35 mouse cellular contexts compared by ENCODE assay signal in genomic region chr10:23901119-23901518, GRCm38 (mm10). TPM values are rescaled to one million over a fixed set of nuclear protein-coding genes. Genes with fewer than 3 reads are reported as not detected.
A peak's percentile ranks its signal among the peaks of the same experiment; 100 is the strongest.
DNase-seq lines count a peak whose midpoint lies in the region; ATAC-seq and TF ChIP-seq lines count a peak whose summit lies in the region.
"Had no signal": no experiment of that assay in that cellular context is flagged by ENCODE, and none has a peak within 500 bp of the region (broad histone marks: within the 10 kb centered on the region; RNA-seq: fewer than 3 reads in every experiment).

No protein-coding gene starts in this region.

- H3K9ac ChIP-seq in forebrain, embryonic 13.5 days, result no peak overlapping the region
- no peak overlapping the region for H3K9ac ChIP-seq in midbrain, embryonic 11.5 days (ENCODE audit: low read length)
- H3K9ac ChIP-seq in midbrain, postnatal 0 days (replicated peaks; ENCODE audit: low read length, poor library complexity, severe bottlenecking), result no peak overlapping the region
- H3K9ac ChIP-seq: embryonic facial prominence, embryonic 13.5 days; hindbrain, embryonic 13.5 days; limb, embryonic 12.5 days; neural tube, embryonic 15.5 days; stomach, embryonic 15.5 days had no signal

- H3K27me3 ChIP-seq in forebrain, embryonic 13.5 days, result no peaks in the 10 kb centered on the region
- H3K27me3 ChIP-seq in midbrain, embryonic 11.5 days (ENCODE audit: control insufficient read depth, insufficient read depth, low read length), result no peaks in the 10 kb centered on the region
- no peaks in the 10 kb centered on the region for H3K27me3 ChIP-seq in midbrain, postnatal 0 days (ENCODE audit: insufficient read depth, low read length)
- H3K27me3 ChIP-seq: embryonic facial prominence, embryonic 13.5 days; hindbrain, embryonic 13.5 days; limb, embryonic 12.5 days; neural tube, embryonic 15.5 days; stomach, embryonic 15.5 days had no signal

- ATAC-seq in forebrain, embryonic 13.5 days, result 0 out of 2 replicates have a peak, but pooled peaks have one; percentile 65
- ATAC-seq in midbrain, embryonic 11.5 days (ENCODE audit: low FRiP score), result peak; percentile 68
- no peak for ATAC-seq in midbrain, postnatal 0 days (ENCODE audit: low FRiP score)
- no peak for ATAC-seq in activated CD4-positive, CD25-positive, alpha-beta regulatory T cell, adult 4 months
- ATAC-seq: CD4-positive, CD25-positive, alpha-beta regulatory T cell, adult 4 months; intestine, embryonic 16.5 days had no signal

- no peak overlapping the region for H3K4me2 ChIP-seq in forebrain, embryonic 13.5 days
- H3K4me2 ChIP-seq in midbrain, embryonic 11.5 days, result no peak overlapping the region
- no peak overlapping the region for H3K4me2 ChIP-seq in midbrain, postnatal 0 days (ENCODE audit: low read depth, low read length, poor library complexity, severe bottlenecking)
- H3K4me2 ChIP-seq: embryonic facial prominence, embryonic 13.5 days; heart, embryonic 11.5 days; hindbrain, embryonic 13.5 days; limb, embryonic 12.5 days; liver, embryonic 11.5 days; neural tube, embryonic 15.5 days; stomach, embryonic 15.5 days had no signal

- no peak overlapping the region for H3K27ac ChIP-seq in forebrain, embryonic 13.5 days
- H3K27ac ChIP-seq in midbrain, embryonic 11.5 days (ENCODE audit: low read depth, low read length), result no peak overlapping the region
- no peak overlapping the region for H3K27ac ChIP-seq in midbrain, postnatal 0 days (ENCODE audit: low read depth, low read length)
- H3K27ac ChIP-seq: embryonic facial prominence, embryonic 13.5 days; hindbrain, embryonic 13.5 days; limb, embryonic 12.5 days; neural tube, embryonic 15.5 days; stomach, embryonic 15.5 days had no signal

- 0 out of 2 replicates have a peak, but pooled peaks cover 8% of the 10 kb centered on the region for H3K4me1 ChIP-seq in forebrain, embryonic 13.5 days
- no peaks in the 10 kb centered on the region for H3K4me1 ChIP-seq in midbrain, embryonic 11.5 days (ENCODE audit: control insufficient read depth, insufficient read depth, low read length)
- no peaks in the 10 kb centered on the region for H3K4me1 ChIP-seq in midbrain, postnatal 0 days (ENCODE audit: insufficient read depth, low read length)
- H3K4me1 ChIP-seq: embryonic facial prominence, embryonic 13.5 days; hindbrain, embryonic 13.5 days; limb, embryonic 12.5 days; neural tube, embryonic 15.5 days; stomach, embryonic 15.5 days had no signal

- H3K9me3 ChIP-seq in forebrain, embryonic 13.5 days (replicated peaks), result no peaks in the 10 kb centered on the region
- H3K9me3 ChIP-seq in midbrain, embryonic 11.5 days (ENCODE audit: control insufficient read depth, low read length), result no peaks in the 10 kb centered on the region
- no peaks in the 10 kb centered on the region for H3K9me3 ChIP-seq in midbrain, postnatal 0 days (ENCODE audit: low read length)
- H3K9me3 ChIP-seq: embryonic facial prominence, embryonic 13.5 days; hindbrain, embryonic 13.5 days; limb, embryonic 12.5 days; neural tube, embryonic 15.5 days; stomach, embryonic 15.5 days had no signal

- DNase-seq in brain, embryonic 18.5 days (ENCODE audit: low read depth, low spot score), result peak; percentile 10
- no peak for DNase-seq in midbrain, embryonic 11.5 days (ENCODE audit: low spot score, missing footprints)
- peak; percentile 3 for DNase-seq in midbrain, postnatal 0 days (ENCODE audit: low spot score)
- DNase-seq in retina, postnatal 1 day, result no peak
- no peak for DNase-seq in left cerebral cortex, postnatal 25 days (ENCODE audit: low spot score in 2 of 2)
- DNase-seq: adrenal gland, adult 2 months; adrenal gland, postnatal 36 days; cerebellum, adult 11 months; cerebellum, adult 9-10 months; gastrocnemius, postnatal 10 days; heart, postnatal 36 days; kidney, adult 9 months; kidney, postnatal 10 days; layer of hippocampus, adult 9-11 months; lung, postnatal 36 days; right cerebral cortex, postnatal 25 days; thymus, postnatal 14 days had no signal

- 17% methylated on average over 3 of the region's 3 CpGs for WGBS in forebrain, embryonic 13.5 days
- 21% methylated on average over 3 of the region's 3 CpGs for WGBS in midbrain, embryonic 11.5 days
- WGBS in midbrain, postnatal 0 days, result 23% methylated on average over 3 of the region's 3 CpGs

- no peaks in the 10 kb centered on the region for H3K36me3 ChIP-seq in forebrain, embryonic 13.5 days (ENCODE audit: poor library complexity, severe bottlenecking)
- H3K36me3 ChIP-seq in midbrain, embryonic 11.5 days (ENCODE audit: control insufficient read depth, insufficient read depth, low read length), result no peaks in the 10 kb centered on the region
- no peaks in the 10 kb centered on the region for H3K36me3 ChIP-seq in midbrain, postnatal 0 days (ENCODE audit: insufficient read depth, low read length)
- H3K36me3 ChIP-seq: embryonic facial prominence, embryonic 13.5 days; hindbrain, embryonic 13.5 days; limb, embryonic 12.5 days; neural tube, embryonic 15.5 days; stomach, embryonic 15.5 days had no signal

- no peak for TF ChIP-seq CTCF in midbrain, postnatal 0 days (IDR thresholded peaks at IDR 0.05)

- H3K4me3 ChIP-seq in forebrain, embryonic 13.5 days, result no peak overlapping the region
- no peak overlapping the region for H3K4me3 ChIP-seq in midbrain, embryonic 11.5 days (ENCODE audit: low read depth, low read length)
- no peak overlapping the region for H3K4me3 ChIP-seq in midbrain, postnatal 0 days (ENCODE audit: low read depth, low read length)
- H3K4me3 ChIP-seq: embryonic facial prominence, embryonic 13.5 days; hindbrain, embryonic 13.5 days; limb, embryonic 12.5 days; neural tube, embryonic 15.5 days; stomach, embryonic 15.5 days had no signal

- intact Hi-C loops in left cerebral cortex, postnatal 25 days (cut with DNase I), result no loop called here

RNA-seq across cellular contexts. Expression of gene Vnn1, which starts 6.6 kb away (rescaled TPM):
- polyA plus RNA-seq in forebrain, embryonic 13.5 days (2015; fragmentation: Nextera tagmentation; extraction: Ambion mirVana), result 0.14 TPM in 1 of 2 replicates, not detected in the other
- 2.6 and 2.9 TPM in 2 replicates for polyA plus RNA-seq in midbrain, embryonic 11.5 days (2014; fragmentation: Nextera tagmentation; extraction: Ambion mirVana)
- 0.28 TPM in 1 of 2 replicates, not detected in the other for total RNA-seq in midbrain, postnatal 0 days (2014; rRNA removed)
- polyA plus RNA-seq in midbrain, postnatal 0 days (2015; fragmentation: Nextera tagmentation; extraction: Ambion mirVana), result 0.67 and 0.83 TPM in 2 replicates
- polyA plus RNA-seq in activated CD4-positive, CD25-positive, alpha-beta regulatory T cell, adult 4 months (2017; shearing (Covaris generic)), result not detected
- total RNA-seq in left cerebral cortex, postnatal 25 days (2021), result under 1 TPM in 1 of 2 experiments, not detected in 1; 0.23 TPM
- total RNA-seq: granulocyte monocyte progenitor cell, adult 5-6 weeks; megakaryocyte, adult 5-6 weeks had no signal
- polyA plus RNA-seq: CD4-positive, CD25-positive, alpha-beta regulatory T cell, adult 4 months had no signal

RNA-seq across cellular contexts. Expression of gene Taar1, which starts 19.0 kb away (rescaled TPM):
- not detected in 2 replicates for polyA plus RNA-seq in forebrain, embryonic 13.5 days (2015; fragmentation: Nextera tagmentation; extraction: Ambion mirVana)
- polyA plus RNA-seq in midbrain, embryonic 11.5 days (2014; fragmentation: Nextera tagmentation; extraction: Ambion mirVana), result not detected in 2 replicates
- not detected in 2 replicates for total RNA-seq in midbrain, postnatal 0 days (2014; rRNA removed)
- not detected in 2 replicates for polyA plus RNA-seq in midbrain, postnatal 0 days (2015; fragmentation: Nextera tagmentation; extraction: Ambion mirVana)
- polyA plus RNA-seq in activated CD4-positive, CD25-positive, alpha-beta regulatory T cell, adult 4 months (2017; shearing (Covaris generic)), result not detected
- total RNA-seq in left cerebral cortex, postnatal 25 days (2021), result not detected
- total RNA-seq: adrenal gland, adult 2 months; adrenal gland, postnatal 36 days; gastrocnemius, postnatal 10 days; granulocyte monocyte progenitor cell, adult 5-6 weeks; heart, postnatal 36 days; left cerebral cortex, postnatal 10 days; megakaryocyte, adult 5-6 weeks had no signal
- polyA plus RNA-seq: adrenal gland, adult 2 months; CD4-positive, CD25-positive, alpha-beta regulatory T cell, adult 4 months; embryonic facial prominence, embryonic 13.5 days; heart, embryonic 11.5 days; heart, embryonic 16.5 days; hindbrain, embryonic 13.5 days; intestine, embryonic 16.5 days; limb, embryonic 12.5 days; liver, embryonic 11.5 days; liver, embryonic 16.5 days; lung, embryonic 16.5 days; neural tube, embryonic 15.5 days; stomach, embryonic 15.5 days; urinary bladder, adult 2 months had no signal

RNA-seq across cellular contexts. Expression of gene Taar2, which starts 37.3 kb away (rescaled TPM):
- polyA plus RNA-seq in forebrain, embryonic 13.5 days (2015; fragmentation: Nextera tagmentation; extraction: Ambion mirVana), result not detected in 2 replicates
- polyA plus RNA-seq in midbrain, embryonic 11.5 days (2014; fragmentation: Nextera tagmentation; extraction: Ambion mirVana), result not detected in 2 replicates
- not detected in 2 replicates for total RNA-seq in midbrain, postnatal 0 days (2014; rRNA removed)
- polyA plus RNA-seq in midbrain, postnatal 0 days (2015; fragmentation: Nextera tagmentation; extraction: Ambion mirVana), result not detected in 2 replicates
- polyA plus RNA-seq in activated CD4-positive, CD25-positive, alpha-beta regulatory T cell, adult 4 months (2017; shearing (Covaris generic)), result not detected
- not detected for total RNA-seq in left cerebral cortex, postnatal 25 days (2021)
- total RNA-seq: adrenal gland, adult 2 months; adrenal gland, postnatal 36 days; gastrocnemius, postnatal 10 days; granulocyte monocyte progenitor cell, adult 5-6 weeks; heart, postnatal 36 days; left cerebral cortex, postnatal 10 days; megakaryocyte, adult 5-6 weeks had no signal
- polyA plus RNA-seq: adrenal gland, adult 2 months; CD4-positive, CD25-positive, alpha-beta regulatory T cell, adult 4 months; heart, embryonic 11.5 days; heart, embryonic 16.5 days; hindbrain, embryonic 13.5 days; intestine, embryonic 16.5 days; limb, embryonic 12.5 days; liver, embryonic 11.5 days; liver, embryonic 16.5 days; lung, embryonic 16.5 days; neural tube, embryonic 15.5 days; stomach, embryonic 15.5 days; urinary bladder, adult 2 months had no signal

RNA-seq across cellular contexts. Expression of gene Taar3, which starts 48.2 kb away (rescaled TPM):
- not detected in 2 replicates for polyA plus RNA-seq in forebrain, embryonic 13.5 days (2015; fragmentation: Nextera tagmentation; extraction: Ambion mirVana)
- not detected in 2 replicates for polyA plus RNA-seq in midbrain, embryonic 11.5 days (2014; fragmentation: Nextera tagmentation; extraction: Ambion mirVana)
- not detected in 2 replicates for total RNA-seq in midbrain, postnatal 0 days (2014; rRNA removed)
- polyA plus RNA-seq in midbrain, postnatal 0 days (2015; fragmentation: Nextera tagmentation; extraction: Ambion mirVana), result not detected in 2 replicates
- polyA plus RNA-seq in activated CD4-positive, CD25-positive, alpha-beta regulatory T cell, adult 4 months (2017; shearing (Covaris generic)), result not detected
- not detected for total RNA-seq in left cerebral cortex, postnatal 25 days (2021)
- total RNA-seq: adrenal gland, adult 2 months; adrenal gland, postnatal 36 days; gastrocnemius, postnatal 10 days; granulocyte monocyte progenitor cell, adult 5-6 weeks; heart, postnatal 36 days; megakaryocyte, adult 5-6 weeks had no signal
- polyA plus RNA-seq: adrenal gland, adult 2 months; CD4-positive, CD25-positive, alpha-beta regulatory T cell, adult 4 months; embryonic facial prominence, embryonic 13.5 days; heart, embryonic 11.5 days; heart, embryonic 16.5 days; hindbrain, embryonic 13.5 days; intestine, embryonic 16.5 days; limb, embryonic 12.5 days; liver, embryonic 11.5 days; liver, embryonic 16.5 days; lung, embryonic 16.5 days; neural tube, embryonic 15.5 days; stomach, embryonic 15.5 days; urinary bladder, adult 2 months had no signal

RNA-seq across cellular contexts. Expression of gene Vnn3, which starts 49.9 kb away (rescaled TPM):
- not detected in 2 replicates for polyA plus RNA-seq in forebrain, embryonic 13.5 days (2015; fragmentation: Nextera tagmentation; extraction: Ambion mirVana)
- polyA plus RNA-seq in midbrain, embryonic 11.5 days (2014; fragmentation: Nextera tagmentation; extraction: Ambion mirVana), result not detected in 2 replicates
- not detected in 2 replicates for total RNA-seq in midbrain, postnatal 0 days (2014; rRNA removed)
- 0.09 TPM in 1 of 2 replicates, not detected in the other for polyA plus RNA-seq in midbrain, postnatal 0 days (2015; fragmentation: Nextera tagmentation; extraction: Ambion mirVana)
- not detected for polyA plus RNA-seq in activated CD4-positive, CD25-positive, alpha-beta regulatory T cell, adult 4 months (2017; shearing (Covaris generic))
- under 1 TPM in 1 of 2 experiments, not detected in 1; 0.25 TPM for total RNA-seq in left cerebral cortex, postnatal 25 days (2021)
- total RNA-seq: granulocyte monocyte progenitor cell, adult 5-6 weeks; left cerebral cortex, postnatal 10 days had no signal
- polyA plus RNA-seq: embryonic facial prominence, embryonic 13.5 days; heart, embryonic 11.5 days; hindbrain, embryonic 13.5 days; limb, embryonic 12.5 days; liver, embryonic 11.5 days; neural tube, embryonic 15.5 days had no signal

Comparison
In these comparisons a context has a peak if more than half of its experiments do, and no peak if none do; other contexts are left out.
1. DNase-seq: peak in brain, embryonic 18.5 days (single experiment) and midbrain, postnatal 0 days (single experiment); none in midbrain, embryonic 11.5 days (single experiment), retina, postnatal 1 day (single experiment) and left cerebral cortex, postnatal 25 days (0 of 2).
2. ATAC-seq: peak in forebrain, embryonic 13.5 days (single experiment) and midbrain, embryonic 11.5 days (single experiment); none in midbrain, postnatal 0 days (single experiment) and activated CD4-positive, CD25-positive, alpha-beta regulatory T cell, adult 4 months (single experiment).